Mouse (Mus musculus): ENCODE measurements around the gene Syt16. TPM values are rescaled to one million over a fixed set of nuclear protein-coding genes. Genes with fewer than 3 reads are reported as not detected.

Gene Syt16
- total RNA-seq (2012; rRNA removed) (not detected in 2 replicates), total RNA-seq (2014; rRNA removed) (0.05 TPM in 2 replicates), polyA plus RNA-seq (2012; ENCODE audit: insufficient read length, low read depth) (not detected in 2 replicates)

GRCm38 (mm10) chr12:73997297-73998127, at the start of gene Syt16:
Syt16 (plus strand) TSS chr12:73997661.
- TF ChIP-seq NELFE (IDR thresholded peaks at IDR 0.05; ENCODE audit: low read depth, low read length) (no peak), UBTF (IDR thresholded peaks at IDR 0.05; ENCODE audit: low read depth, low read length) (no peak), RCOR1 (conservative IDR thresholded peaks at IDR 0.05; ENCODE audit: low read depth, low read length) (no peak), JUND (conservative IDR thresholded peaks at IDR 0.05; ENCODE audit: low read depth, low read length) (no peak), GABPA (IDR thresholded peaks at IDR 0.05; ENCODE audit: insufficient replicate concordance, low read depth, low read length) (no peak), ELF1 (IDR thresholded peaks at IDR 0.05; ENCODE audit: low read depth, low read length) (no peak), MAZ (IDR thresholded peaks at IDR 0.05; ENCODE audit: low read depth, low read length) (no peak), ZC3H11A (IDR thresholded peaks at IDR 0.05; ENCODE audit: low read depth, low read length) (no peak), BHLHE40 (IDR thresholded peaks at IDR 0.05; ENCODE audit: low read depth, low read length) (no peak), E2F4 (IDR thresholded peaks at IDR 0.05; ENCODE audit: insufficient replicate concordance, low read depth, low read length) (no peak), CHD2 (IDR thresholded peaks at IDR 0.05; ENCODE audit: low read length) (no peak), MAFK (IDR thresholded peaks at IDR 0.05; ENCODE audit: insufficient replicate concordance, low read length) (no peak), MXI1 (IDR thresholded peaks at IDR 0.05; ENCODE audit: low read depth, low read length) (no peak), MAX (IDR thresholded peaks at IDR 0.05; ENCODE audit: low read length) (no peak), RAD21 (IDR thresholded peaks at IDR 0.05; ENCODE audit: low read depth, low read length) (no peak), ZNF384 (IDR thresholded peaks at IDR 0.05; ENCODE audit: low read depth, low read length) (no peak), TCF12 (IDR thresholded peaks at IDR 0.05; ENCODE audit: low read depth, low read length) (no peak), JUN (IDR thresholded peaks at IDR 0.05; ENCODE audit: insufficient read depth, low read depth, low read length) (no peak)
- no peaks in the 10 kb centered on the region for H3K79me2 ChIP-seq (replicated peaks; ENCODE audit: control insufficient read depth, extremely low read depth, insufficient read depth, poor library complexity, severe bottlenecking)
- peaks cover 2% of the 10 kb centered on the region for H3K9me3 ChIP-seq (replicated peaks; ENCODE audit: low read length)
- no peak for DNase-seq (ENCODE audit: extremely low read depth)
- H3K27ac ChIP-seq (ENCODE audit: insufficient read depth, low read depth) = no peak within 1 kb of the TSS
- H3K9ac ChIP-seq (ENCODE audit: insufficient read depth, low read depth) = no peak within 1 kb of the TSS
- no peaks in the 10 kb centered on the region for H3K27me3 ChIP-seq (replicated peaks)
- H3K36me3 ChIP-seq (replicated peaks in 1 of 2; ENCODE audit: control insufficient read depth in 1 of 2, insufficient read depth in 1 of 2, low read length in 1 of 2) = no peaks in the 10 kb centered on the region
- H3K4me2 ChIP-seq (ENCODE audit: insufficient read depth, low read depth, poor library complexity, severe bottlenecking) = no peak within 1 kb of the TSS
- H3K4me3 ChIP-seq (replicated peaks in 1 of 3; ENCODE audit: low read depth in 2 of 3, low read length in 2 of 3, poor library complexity in 1 of 3) = no peak within 1 kb of the TSS
- H3K4me1 ChIP-seq (ENCODE audit: control insufficient read depth in 1 of 2, insufficient read depth in 2 of 2) = peaks cover 4 to 5% of the 10 kb centered on the region in 2 experiments; a peak in 3 of 4 replicates
- in situ Hi-C loops (cut with MboI; ENCODE audit: low pct_ligation_motif_present, low pct_unique_long_range_greater_than_20kb, low sequenced_read_pairs) (no loop called here), dilution Hi-C loops (cut with MboI; ENCODE audit: extremely low pct_ligation_motif_present, extremely low pct_unique_long_range_greater_than_20kb, low sequenced_read_pairs) (no loop called here)

GRCm38 (mm10) chr12:73948415-73948814, 49.0 kb upstream of the Syt16 start:
- H3K27ac ChIP-seq (ENCODE audit: insufficient read depth, low read depth) = no peak overlapping the region
- DNase-seq (ENCODE audit: extremely low read depth) = no peak
- H3K4me3 ChIP-seq (replicated peaks in 1 of 3; ENCODE audit: low read depth in 2 of 3, low read length in 2 of 3, poor library complexity in 1 of 3) = no peak overlapping the region
- H3K9me3 ChIP-seq (replicated peaks; ENCODE audit: low read length) = no peaks in the 10 kb centered on the region
- no peak overlapping the region for H3K9ac ChIP-seq (ENCODE audit: insufficient read depth, low read depth)
- no peaks in the 10 kb centered on the region for H3K79me2 ChIP-seq (replicated peaks; ENCODE audit: control insufficient read depth, extremely low read depth, insufficient read depth, poor library complexity, severe bottlenecking)
- in situ Hi-C loops (cut with MboI; ENCODE audit: low pct_ligation_motif_present, low pct_unique_long_range_greater_than_20kb, low sequenced_read_pairs) = no loop called here
- H3K4me1 ChIP-seq (ENCODE audit: control insufficient read depth in 1 of 2, insufficient read depth in 2 of 2) = no peaks in the 10 kb centered on the region
- TF ChIP-seq MAFK (IDR thresholded peaks at IDR 0.05; ENCODE audit: insufficient replicate concordance, low read length) (no peak), BHLHE40 (IDR thresholded peaks at IDR 0.05; ENCODE audit: low read depth, low read length) (no peak), USF2 (conservative IDR thresholded peaks at IDR 0.05; ENCODE audit: low read depth, low read length) (no peak), MXI1 (IDR thresholded peaks at IDR 0.05; ENCODE audit: low read depth, low read length) (no peak), TCF12 (IDR thresholded peaks at IDR 0.05; ENCODE audit: low read depth, low read length) (no peak), ZC3H11A (IDR thresholded peaks at IDR 0.05; ENCODE audit: low read depth, low read length) (no peak), ELF1 (IDR thresholded peaks at IDR 0.05; ENCODE audit: low read depth, low read length) (no peak), PAX5 (IDR thresholded peaks at IDR 0.05; ENCODE audit: low read length) (no peak), TBP (conservative IDR thresholded peaks at IDR 0.05; ENCODE audit: low read depth, low read length) (no peak), RCOR1 (conservative IDR thresholded peaks at IDR 0.05; ENCODE audit: low read depth, low read length) (no peak)
- dilution Hi-C loops (cut with MboI; ENCODE audit: extremely low pct_ligation_motif_present, extremely low pct_unique_long_range_greater_than_20kb, low sequenced_read_pairs) = no loop called here
- peaks cover 11 to 47% of the 10 kb centered on the region in 2 experiments for H3K36me3 ChIP-seq (replicated peaks in 1 of 2; ENCODE audit: control insufficient read depth in 1 of 2, insufficient read depth in 1 of 2, low read length in 1 of 2)
- no peak overlapping the region for H3K4me2 ChIP-seq (ENCODE audit: insufficient read depth, low read depth, poor library complexity, severe bottlenecking)
- H3K27me3 ChIP-seq (replicated peaks) = no peaks in the 10 kb centered on the region
